Mouse (Mus musculus) cerebellum, adult 8-10 months (tissue): ENCODE data around the gene C1galt1.

Experiments used
- DNase-seq: peaks from one replicate; pipeline ENCODE4 v3.0.0; 2022

The C1galt1 gene

GRCm38 (mm10) chr6:7844802-7845679 lies at the start of gene C1galt1:
Gene C1galt1 (plus strand): TSS chr6:7844842.
- no peak for DNase-seq

- DNase-seq = no peak
These were observed 44.7 kb upstream of the C1galt1 start for GRCm38 (mm10) chr6:7799969-7800368.

- no peak for DNase-seq
These were observed 40.7 kb upstream of the C1galt1 start for GRCm38 (mm10) chr6:7803765-7804542.

GRCm38 (mm10) chr6:7814146-7814545 lies 30.5 kb upstream of the C1galt1 start:
- no peak for DNase-seq

- no peak for DNase-seq
These were observed 28.4 kb upstream of the C1galt1 start for GRCm38 (mm10) chr6:7816233-7816632.

GRCm38 (mm10) chr6:7822688-7823087 lies 22.0 kb upstream of the C1galt1 start:
- no peak for DNase-seq

- no peak for DNase-seq
These were observed 13.8 kb upstream of the C1galt1 start for GRCm38 (mm10) chr6:7830793-7831192.

- DNase-seq = no peak
These were observed 12.0 kb upstream of the C1galt1 start for GRCm38 (mm10) chr6:7832564-7833175.

GRCm38 (mm10) chr6:7843726-7844411 lies 773 bp upstream of the C1galt1 start:
- no peak for DNase-seq

GRCm38 (mm10) chr6:7844412-7844801 lies 235 bp upstream of the C1galt1 start:
- DNase-seq = peak; percentile 96

GRCm38 (mm10) chr6:7845680-7846017 lies 1.0 kb downstream of the C1galt1 start:
- no peak for DNase-seq

GRCm38 (mm10) chr6:7846726-7847439 lies 2.2 kb downstream of the C1galt1 start:
- DNase-seq = no peak

- DNase-seq = no peak
These were observed 3.4 kb downstream of the C1galt1 start for GRCm38 (mm10) chr6:7847890-7848508.

- DNase-seq = no peak
These were observed 4.1 kb downstream of the C1galt1 start for GRCm38 (mm10) chr6:7848714-7849113.

- DNase-seq = no peak
These were observed 6.4 kb downstream of the C1galt1 start for GRCm38 (mm10) chr6:7851036-7851435.

GRCm38 (mm10) chr6:7852919-7853318 lies 8.3 kb downstream of the C1galt1 start:
- DNase-seq = no peak

GRCm38 (mm10) chr6:7853461-7853860 lies 8.8 kb downstream of the C1galt1 start:
- DNase-seq = no peak

- DNase-seq = no peak
These were observed 12.1 kb downstream of the C1galt1 start for GRCm38 (mm10) chr6:7856682-7857290.

GRCm38 (mm10) chr6:7857356-7858247 lies 13.0 kb downstream of the C1galt1 start:
- no peak for DNase-seq

- DNase-seq = no peak
These were observed 13.9 kb downstream of the C1galt1 start for GRCm38 (mm10) chr6:7858586-7858985.
